Mouse (Mus musculus): Measurements from ENCODE around the gene Idh3g.
"Not testable (repeated sequence)": the region's sequence is repeated elsewhere in the genome, so short reads cannot be mapped to it uniquely, and the experiment has no call there.

Gene Idh3g

GRCm38 (mm10) chrX:73756334-73757140, 30.2 kb downstream of the Idh3g start, which contains the start of gene Plxnb3:
Gene Plxnb3 (plus strand): TSS chrX:73757090.
- DNase-seq (ENCODE audit: low read depth in 2 of 2, low spot score in 2 of 2): no peak

- DNase-seq (ENCODE audit: low read depth in 2 of 2, low spot score in 2 of 2): no peak
Observed at GRCm38 (mm10) chrX:73748977-73749376, 37.7 kb downstream of the Idh3g start.

DNA sequence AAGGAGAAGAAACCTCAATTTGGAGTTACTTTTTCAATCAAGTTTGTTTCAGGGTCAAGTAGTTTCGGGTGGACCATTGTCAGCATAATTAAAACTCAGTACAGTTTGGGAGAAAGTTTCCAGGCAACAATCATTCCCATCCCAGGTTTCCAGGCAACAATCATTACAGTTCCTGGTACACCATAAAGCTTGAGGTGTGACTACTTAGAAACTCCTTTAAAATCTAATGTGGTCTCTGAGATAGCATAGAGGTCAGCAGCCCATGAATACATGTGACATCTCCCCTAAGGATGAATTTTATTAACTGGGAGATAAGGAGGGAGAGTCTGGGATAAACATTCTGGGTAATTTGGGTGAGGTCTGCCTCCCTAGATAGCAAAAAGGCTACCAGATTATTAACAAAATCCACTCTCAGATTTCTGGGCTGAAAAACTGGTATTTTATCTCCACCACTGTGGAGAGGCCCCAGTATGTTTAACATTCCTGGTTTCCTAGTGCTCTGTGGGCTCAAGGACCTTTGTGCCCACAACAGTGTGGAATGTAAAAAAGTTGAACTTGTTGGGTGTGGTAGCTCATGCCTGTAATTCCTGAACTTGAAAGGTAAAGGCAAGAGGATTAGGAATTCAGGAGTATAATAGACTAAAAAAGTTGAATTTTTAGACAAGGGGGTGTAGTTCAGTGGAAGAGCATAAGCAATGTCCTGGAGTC, 41.8 kb downstream of the Idh3g start:
- no peak for DNase-seq (ENCODE audit: low read depth in 2 of 2, low spot score in 2 of 2)

DNA sequence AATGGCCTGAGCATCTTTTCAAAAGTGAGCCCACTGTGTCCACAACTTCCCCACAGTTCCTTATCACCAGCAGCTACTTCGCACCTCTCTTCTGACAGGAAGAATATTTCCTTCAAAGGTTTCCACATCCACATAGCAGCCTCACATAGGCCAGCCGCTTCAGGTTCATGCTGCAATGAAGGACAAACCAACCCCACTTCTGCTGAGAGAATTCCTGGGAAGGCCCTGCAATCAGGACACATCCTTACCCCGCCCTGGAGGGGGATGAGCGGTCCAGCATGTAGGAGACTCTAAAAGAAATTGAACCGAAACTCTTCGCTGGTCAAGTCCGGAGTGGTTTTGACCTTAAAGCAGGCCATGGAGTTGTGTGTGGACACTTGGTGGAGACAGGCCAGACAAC, 46.9 kb downstream of the Idh3g start:
- not testable (repeated sequence) for DNase-seq (ENCODE audit: low read depth in 2 of 2, low spot score in 2 of 2)

GRCm38 (mm10) chrX:73739151-73739550, 47.5 kb downstream of the Idh3g start:
- DNase-seq (ENCODE audit: low read depth in 2 of 2, low spot score in 2 of 2): no peak

GRCm38 (mm10) chrX:73738155-73738554, 48.5 kb downstream of the Idh3g start:
- no peak for DNase-seq (ENCODE audit: low read depth in 2 of 2, low spot score in 2 of 2)

DNA sequence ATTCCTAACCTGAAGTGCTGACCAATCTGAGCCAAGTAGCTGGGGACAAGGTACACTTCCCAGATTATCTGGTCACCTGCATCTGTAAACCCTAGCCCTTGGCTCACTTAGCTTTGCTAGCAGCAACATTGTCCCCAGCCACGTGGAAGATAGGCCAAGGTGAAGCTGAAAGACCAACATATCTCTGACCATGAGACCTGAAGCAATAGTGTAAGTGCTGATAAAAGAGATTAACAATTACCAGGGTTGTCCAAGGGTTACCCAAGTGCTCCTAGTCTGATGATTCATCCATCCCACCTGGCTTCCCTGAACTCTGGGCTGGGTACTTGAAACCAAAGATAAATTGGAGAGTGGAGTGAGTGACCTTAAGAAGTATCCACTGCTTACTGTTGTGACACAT, 55.8 kb downstream of the Idh3g start:
- DNase-seq (ENCODE audit: low read depth in 2 of 2, low spot score in 2 of 2): no peak
